Mouse (Mus musculus): ENCODE data around the gene Kcnn1.

DNA sequence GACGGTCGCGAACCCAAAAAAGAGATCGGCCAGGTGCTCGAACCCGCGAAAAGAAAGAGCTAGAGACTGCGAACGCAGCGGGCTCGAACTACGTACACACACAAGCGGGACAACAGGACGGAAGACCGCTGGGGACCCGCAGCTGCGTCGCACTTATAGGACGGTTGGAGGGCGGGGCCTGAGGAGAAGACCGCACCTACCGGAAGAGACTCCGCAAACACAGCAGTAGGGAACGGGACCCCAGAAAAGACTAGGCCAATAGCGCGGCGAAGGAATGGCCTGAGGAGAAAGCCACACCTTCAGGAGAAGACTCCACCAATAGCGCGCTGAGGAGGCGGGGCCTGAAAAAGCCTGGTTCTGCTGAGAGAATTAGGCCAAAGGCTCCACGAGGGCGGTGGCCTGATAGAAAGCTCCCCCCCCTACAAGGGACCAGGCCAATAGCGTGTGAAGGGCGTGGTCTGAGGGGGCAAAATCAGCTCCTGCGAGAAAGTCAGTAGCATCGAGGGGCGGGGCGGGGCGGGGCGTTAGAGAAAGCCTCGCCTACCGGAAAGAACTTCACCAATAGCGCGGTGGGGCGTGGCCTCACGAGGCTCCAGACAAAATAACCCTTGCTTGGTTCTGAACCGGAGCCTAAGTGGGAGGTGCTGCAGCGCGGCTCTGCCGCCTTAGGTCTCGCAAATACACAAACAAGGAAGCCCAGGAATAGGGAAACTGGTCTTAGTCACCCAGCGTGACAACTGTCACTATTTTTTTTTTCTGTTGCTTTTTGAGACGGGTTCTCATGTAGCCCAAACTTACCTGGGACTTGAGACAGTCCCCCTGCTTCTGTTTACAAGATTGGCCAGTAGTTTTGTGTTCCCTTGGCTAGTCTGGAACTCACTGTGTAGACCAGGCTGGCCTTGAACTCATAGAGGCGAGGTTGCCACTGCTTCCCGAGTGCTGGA lies 23.4 kb downstream of the Kcnn1 start, which contains the start of gene Arrdc2:
- TF ChIP-seq MYOG (IDR thresholded peaks at IDR 0.05; ENCODE audit: control insufficient read depth, extremely low read depth, insufficient read length) (no peak), CTCF (IDR thresholded peaks at IDR 0.05; ENCODE audit: control insufficient read depth, insufficient read depth, insufficient read length) (no peak), USF1 (IDR thresholded peaks at IDR 0.05; ENCODE audit: low read depth) (no peak), MYOD1 (IDR thresholded peaks at IDR 0.05; ENCODE audit: control insufficient read depth, insufficient read length, low read depth) (no peak), FOSL1 (IDR thresholded peaks at IDR 0.05; ENCODE audit: insufficient read depth, low read length, poor library complexity, severe bottlenecking) (no peak)
